Mouse (Mus musculus) liver, embryonic 16.5 days (tissue): ENCODE results near the gene Fam102b. TPM values are rescaled to one million over a fixed set of nuclear protein-coding genes. Genes with fewer than 3 reads are reported as not detected.

ENCODE experiments used
- ATAC-seq: fragments of 200-750 bp; cut with Nextera tagmentation; 2 replicates; pipeline ENCODE4 v1.8.0; 2017; ENCODE audit warnings: low read depth, mild to moderate bottlenecking, moderate number of reproducible peaks, moderate library complexity
- H3K27ac ChIP-seq: fragments of 300-500 bp; sonication (generic); 2 replicates; pipeline ENCODE4 v1.5.1; 2014; ENCODE audit warnings: mild to moderate bottlenecking, low read length
- H3K27me3 ChIP-seq: fragments of 300-500 bp; sonication (generic); 2 replicates; pipeline ENCODE4 v1.6.1; 2014; ENCODE audit warnings: low read depth, low read length, mixed read lengths; ENCODE audit not compliant: control insufficient read depth, insufficient read depth
- H3K36me3 ChIP-seq: fragments of 300-500 bp; sonication (generic); 2 replicates; pipeline ENCODE4 v1.6.1; 2014; ENCODE audit warnings: mild to moderate bottlenecking; ENCODE audit not compliant: control insufficient read depth, insufficient read depth
- H3K4me1 ChIP-seq: fragments of 300-500 bp; sonication (generic); 2 replicates; pipeline ENCODE4 v1.6.1; 2014; ENCODE audit warnings: low read depth, low read length, mixed read lengths; ENCODE audit not compliant: control insufficient read depth
- H3K4me2 ChIP-seq: fragments of 300-500 bp; sonication (generic); 2 replicates; pipeline ENCODE4 v1.6.1; 2014; ENCODE audit warnings: low read depth, low read length, mixed read lengths
- H3K4me3 ChIP-seq: fragments of 300-500 bp; sonication (generic); 2 replicates; pipeline ENCODE4 v1.5.1; 2014; ENCODE audit warnings: low read depth, mild to moderate bottlenecking, low read length
- H3K9ac ChIP-seq: fragments of 300-500 bp; sonication (generic); 2 replicates; pipeline ENCODE4 v1.6.1; 2014; ENCODE audit warnings: low read depth, low read length
- H3K9me3 ChIP-seq: fragments of 300-500 bp; sonication (generic); replicated peaks from 2 replicates; pipeline ENCODE4 v1.6.1; 2016; ENCODE audit warnings: low read length; ENCODE audit not compliant: control insufficient read depth
- WGBS: fragments of 180-500 bp; shearing (Covaris S2); extraction: QIAGEN DNeasy Blood & Tissue Kit; methylation state at CpG from one replicate; pipeline ENCODE4 v1.1.7; 2014; ENCODE audit not compliant: insufficient replicate concordance; 5-methylcytosine and 5-hydroxymethylcytosine counted together
- polyA plus RNA-seq: library from polyadenylated mRNA; unstranded; fragments of >200 nt; fragmentation: Nextera tagmentation; extraction: Ambion mirVana; gene quantifications from 2 replicates; pipeline ENCODE4 v1.2.1, GENCODE M21; 2015

The Fam102b gene
- polyA plus RNA-seq, 1 experiment from 2014 or later, result 0.92 TPM

DNA sequence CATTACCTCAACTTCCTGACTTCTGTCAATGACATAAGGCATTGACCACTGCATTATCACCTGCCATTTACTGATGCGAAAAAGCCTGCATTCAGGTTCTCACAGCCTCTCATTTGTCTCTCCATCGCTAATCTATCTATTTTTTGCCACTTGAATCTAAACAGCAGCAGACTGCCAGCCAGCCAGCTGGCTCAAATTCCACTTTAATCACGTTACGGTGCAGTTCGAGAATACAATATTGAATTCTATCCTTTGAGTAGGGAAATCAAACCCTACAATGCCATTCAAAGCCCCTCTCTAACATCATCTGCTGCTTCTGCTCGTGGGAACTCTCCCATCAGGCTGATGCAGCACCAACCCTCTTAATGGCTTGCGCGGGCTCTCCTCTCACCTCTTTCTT, 4.3 kb downstream of the Fam102b start:
- no peaks in the 10 kb centered on the region for H3K36me3 ChIP-seq
- H3K27me3 ChIP-seq, result no peaks in the 10 kb centered on the region; the same call in 1 of the 2 replicates
- WGBS, result 64% methylated on average over 8 of the region's 8 CpGs
- peaks cover 10% of the 10 kb centered on the region for H3K4me1 ChIP-seq
- no peak overlapping the region for H3K27ac ChIP-seq
- H3K4me3 ChIP-seq, result no peak overlapping the region
- no peak for ATAC-seq
- no peaks in the 10 kb centered on the region for H3K9me3 ChIP-seq
- no peak overlapping the region for H3K9ac ChIP-seq
- no peak overlapping the region for H3K4me2 ChIP-seq

DNA sequence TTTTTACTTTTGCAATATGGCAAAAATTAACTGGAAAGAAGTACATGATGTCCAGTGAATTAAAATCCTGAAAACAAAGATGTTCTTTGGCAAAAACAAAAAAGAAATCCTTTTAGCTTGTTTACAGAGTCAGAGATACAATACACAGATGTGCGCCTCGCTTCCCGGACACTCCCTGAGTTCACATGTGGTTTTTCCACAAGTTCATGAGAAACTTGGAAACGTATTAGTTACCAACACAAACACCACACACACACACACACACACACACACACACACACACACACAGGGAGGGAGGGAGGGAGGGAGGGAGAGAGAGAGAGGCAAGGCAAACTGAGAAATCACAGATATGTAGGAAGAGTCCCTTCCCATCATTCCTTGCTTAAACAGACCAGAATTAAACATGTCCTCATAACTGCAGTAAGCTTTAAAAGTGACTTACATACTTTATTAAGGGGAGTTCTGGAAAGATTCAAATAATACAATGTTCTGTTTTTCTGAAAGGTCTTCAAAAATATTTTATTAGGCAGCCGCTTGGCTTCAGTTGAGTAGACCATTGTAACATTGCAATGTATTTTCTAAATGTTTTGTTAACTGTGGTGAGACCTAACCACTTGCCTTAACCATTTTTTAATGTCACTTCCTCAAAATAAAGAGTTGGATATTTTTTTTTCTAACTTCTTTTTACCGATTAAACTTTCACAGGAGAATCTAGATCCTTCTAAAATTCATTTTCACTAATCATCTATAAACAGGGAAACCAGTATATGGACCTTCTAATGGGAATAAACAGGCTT, 5.5 kb downstream of the Fam102b start:
- Histone ChIP-seq H3K4me2 (no peak overlapping the region), H3K4me1 (peaks cover 7% of the 10 kb centered on the region), H3K27me3 (no peaks in the 10 kb centered on the region; the same call in 1 of the 2 replicates), H3K4me3 (no peak overlapping the region), H3K9ac (no peak overlapping the region), H3K27ac (no peak overlapping the region), H3K36me3 (no peaks in the 10 kb centered on the region), H3K9me3 (no peaks in the 10 kb centered on the region)
- no peak for ATAC-seq
- WGBS, result 67% methylated on average over 6 of the region's 6 CpGs

DNA sequence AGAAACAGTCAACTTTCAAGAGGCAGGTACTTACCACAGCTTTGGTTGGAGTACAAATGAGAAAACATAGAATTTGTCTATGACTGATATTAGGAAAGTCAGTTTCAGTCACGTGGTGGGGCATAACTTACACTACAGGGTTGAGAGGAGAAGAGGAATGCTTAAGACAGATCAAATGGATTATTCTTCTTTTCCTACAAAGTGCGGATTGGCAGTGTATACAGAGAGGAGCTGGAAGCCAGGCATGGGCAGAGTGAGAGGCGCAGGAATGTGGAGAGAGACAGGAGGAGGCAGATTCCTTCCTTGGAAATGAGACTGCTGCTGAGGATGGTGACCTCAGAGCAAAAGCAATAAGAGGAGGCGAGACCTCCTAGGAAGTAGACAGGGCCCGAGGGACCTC, 9.1 kb downstream of the Fam102b start:
- no peaks in the 10 kb centered on the region for H3K4me1 ChIP-seq
- H3K36me3 ChIP-seq, result no peaks in the 10 kb centered on the region
- H3K4me3 ChIP-seq, result no peak overlapping the region
- H3K27me3 ChIP-seq, result no peaks in the 10 kb centered on the region
- no peak overlapping the region for H3K27ac ChIP-seq
- 63% methylated on average over 5 of the region's 5 CpGs for WGBS
- no peaks in the 10 kb centered on the region for H3K9me3 ChIP-seq
- ATAC-seq, result no peak
- no peak overlapping the region for H3K4me2 ChIP-seq
- H3K9ac ChIP-seq, result no peak overlapping the region

DNA sequence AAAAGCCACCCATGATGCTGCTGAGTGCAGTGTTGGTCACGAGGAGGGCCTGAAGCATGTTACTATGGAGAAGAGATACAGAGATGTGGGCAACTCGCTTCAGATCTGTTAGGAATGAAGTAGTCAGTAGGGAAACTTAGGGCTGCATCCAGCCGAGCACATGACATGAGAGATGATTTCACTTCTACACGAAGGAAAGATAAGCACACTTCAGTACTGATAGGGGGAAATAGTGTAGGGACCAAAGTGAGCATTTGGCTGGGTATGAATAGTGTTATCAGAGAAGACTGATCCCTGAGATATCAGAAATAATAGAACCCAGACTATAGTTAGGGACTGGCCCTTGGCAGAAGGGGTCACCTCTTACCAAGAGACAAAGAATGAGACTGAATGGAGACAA, 14.8 kb downstream of the Fam102b start:
- no peak for ATAC-seq
- H3K4me1 ChIP-seq, result no peaks in the 10 kb centered on the region
- no peaks in the 10 kb centered on the region for H3K27me3 ChIP-seq
- no peak overlapping the region for H3K4me2 ChIP-seq
- 35% methylated on average over 4 of the region's 4 CpGs for WGBS
- no peaks in the 10 kb centered on the region for H3K36me3 ChIP-seq
- H3K4me3 ChIP-seq, result no peak overlapping the region
- H3K9ac ChIP-seq, result no peak overlapping the region
- H3K27ac ChIP-seq, result no peak overlapping the region
- no peaks in the 10 kb centered on the region for H3K9me3 ChIP-seq

DNA sequence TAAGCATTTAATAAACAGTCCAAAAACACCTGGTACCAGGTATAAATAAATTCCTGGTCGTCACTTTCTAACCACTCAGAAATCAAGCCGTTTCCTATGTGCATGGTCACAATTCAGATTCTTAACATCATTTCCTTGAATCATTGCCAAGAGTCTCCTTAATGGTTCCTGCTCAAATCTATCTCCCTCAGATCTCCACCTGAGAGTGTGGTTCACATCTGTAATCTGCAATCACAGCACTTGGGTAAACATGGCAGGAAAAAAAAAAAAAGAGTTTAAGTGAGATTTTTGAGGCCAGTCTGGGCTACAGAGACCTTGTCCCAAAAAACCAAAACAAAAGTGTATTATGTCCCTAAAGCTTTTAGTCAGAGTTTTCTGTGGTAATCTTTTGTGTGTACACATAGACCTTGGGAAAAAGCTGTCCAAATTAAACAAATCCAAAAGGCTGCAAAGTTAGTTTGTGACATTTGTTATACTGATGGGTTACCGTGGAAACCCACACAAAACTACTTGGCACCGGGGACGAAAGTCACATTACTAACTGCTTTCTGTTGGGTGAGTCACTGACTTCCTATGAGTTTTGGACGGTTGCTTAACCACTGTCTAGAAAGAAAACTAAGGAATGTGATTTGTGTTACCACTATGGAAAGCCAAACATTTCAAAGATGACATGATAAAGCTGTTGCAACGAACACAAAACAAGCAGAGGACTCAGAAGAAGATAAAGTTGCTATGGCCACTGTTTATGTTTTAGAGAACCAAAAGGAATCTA, 16.7 kb downstream of the Fam102b start:
- H3K4me3 ChIP-seq, result no peak overlapping the region
- WGBS, result 29% methylated on average over 7 of the region's 7 CpGs
- H3K27ac ChIP-seq, result no peak overlapping the region
- H3K36me3 ChIP-seq, result no peaks in the 10 kb centered on the region
- no peak for ATAC-seq
- no peak overlapping the region for H3K9ac ChIP-seq
- no peaks in the 10 kb centered on the region for H3K4me1 ChIP-seq
- no peaks in the 10 kb centered on the region for H3K27me3 ChIP-seq
- H3K4me2 ChIP-seq, result no peak overlapping the region
- H3K9me3 ChIP-seq, result no peaks in the 10 kb centered on the region

DNA sequence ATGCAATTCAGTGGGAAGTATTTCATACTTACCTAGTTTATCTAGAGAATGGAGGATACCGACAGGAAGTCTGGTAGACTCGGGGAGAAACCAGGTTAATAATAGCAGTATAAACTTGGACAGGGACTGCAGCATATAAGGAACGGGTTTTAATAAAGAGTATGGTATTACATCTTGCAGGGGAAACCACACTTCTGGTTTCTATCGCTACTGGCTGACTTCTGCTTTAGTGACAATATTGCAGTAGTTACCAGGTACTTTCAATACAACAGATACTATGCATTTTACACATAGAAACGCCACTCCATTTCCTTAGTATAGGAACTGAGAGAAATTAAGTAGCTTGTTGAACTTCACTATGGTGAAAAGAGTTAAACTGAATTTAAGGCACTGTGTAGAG, 19.2 kb downstream of the Fam102b start:
- no peaks in the 10 kb centered on the region for H3K36me3 ChIP-seq
- no peak overlapping the region for H3K9ac ChIP-seq
- H3K27me3 ChIP-seq, result no peaks in the 10 kb centered on the region
- no peak overlapping the region for H3K27ac ChIP-seq
- no peak overlapping the region for H3K4me2 ChIP-seq
- WGBS, result 40% methylated on average over 5 of the region's 5 CpGs
- no peak for ATAC-seq
- H3K9me3 ChIP-seq, result no peaks in the 10 kb centered on the region
- H3K4me3 ChIP-seq, result no peak overlapping the region
- H3K4me1 ChIP-seq, result no peaks in the 10 kb centered on the region

DNA sequence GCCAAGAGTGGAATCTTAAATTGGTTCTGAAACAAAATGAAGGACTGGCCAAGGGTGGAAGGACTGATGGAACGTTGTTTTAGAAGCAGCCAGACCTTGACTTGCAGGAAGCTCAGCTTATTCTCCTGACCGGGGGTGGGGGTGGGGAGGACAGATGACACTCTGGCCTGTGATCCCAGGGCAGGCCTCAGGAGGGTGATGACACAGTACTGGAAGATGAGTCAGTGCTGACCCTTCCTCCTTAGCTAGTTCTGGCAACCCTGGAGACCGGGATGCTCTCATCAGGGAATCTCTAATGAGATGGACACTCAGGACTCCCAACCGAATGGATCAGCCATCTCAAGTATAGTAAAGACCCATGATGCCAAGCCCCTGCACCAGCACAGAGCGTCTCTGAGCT, 21.6 kb downstream of the Fam102b start:
- no peak overlapping the region for H3K9ac ChIP-seq
- H3K9me3 ChIP-seq, result no peaks in the 10 kb centered on the region
- H3K4me3 ChIP-seq, result no peak overlapping the region
- H3K27ac ChIP-seq, result no peak overlapping the region
- ATAC-seq, result no peak
- H3K4me2 ChIP-seq, result no peak overlapping the region
- H3K36me3 ChIP-seq, result no peaks in the 10 kb centered on the region
- no peaks in the 10 kb centered on the region for H3K27me3 ChIP-seq
- 63% methylated on average over 5 of the region's 5 CpGs for WGBS
- no peaks in the 10 kb centered on the region for H3K4me1 ChIP-seq

DNA sequence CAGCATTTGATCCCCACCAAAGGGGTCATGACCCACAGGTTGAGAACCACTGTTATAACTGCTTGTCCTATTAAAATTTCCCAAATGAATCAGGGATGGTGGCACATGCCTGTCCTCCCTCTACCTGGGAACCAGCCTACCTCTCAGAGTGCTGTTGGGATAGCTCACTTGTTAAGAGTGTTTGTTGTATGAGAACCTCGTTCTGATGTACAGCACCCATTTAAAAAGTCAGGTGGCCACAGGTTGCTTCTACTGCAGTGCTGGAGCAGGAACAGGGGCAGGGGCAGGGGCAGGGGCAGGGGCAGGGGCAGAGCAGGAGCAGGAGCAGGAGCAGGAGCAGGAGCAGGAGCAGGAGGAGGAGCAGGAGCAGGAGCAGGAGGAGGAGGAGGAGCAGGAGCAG, 28.2 kb downstream of the Fam102b start:
- ATAC-seq, result no peak
- H3K27me3 ChIP-seq, result no peaks in the 10 kb centered on the region
- no peak overlapping the region for H3K4me2 ChIP-seq
- H3K9ac ChIP-seq, result no peak overlapping the region
- no peaks in the 10 kb centered on the region for H3K36me3 ChIP-seq
- no peak overlapping the region for H3K4me3 ChIP-seq
- 67% methylated on average over 1 of the region's 1 CpGs for WGBS
- H3K9me3 ChIP-seq, result no peaks in the 10 kb centered on the region
- no peak overlapping the region for H3K27ac ChIP-seq
- peaks cover 4% of the 10 kb centered on the region for H3K4me1 ChIP-seq

DNA sequence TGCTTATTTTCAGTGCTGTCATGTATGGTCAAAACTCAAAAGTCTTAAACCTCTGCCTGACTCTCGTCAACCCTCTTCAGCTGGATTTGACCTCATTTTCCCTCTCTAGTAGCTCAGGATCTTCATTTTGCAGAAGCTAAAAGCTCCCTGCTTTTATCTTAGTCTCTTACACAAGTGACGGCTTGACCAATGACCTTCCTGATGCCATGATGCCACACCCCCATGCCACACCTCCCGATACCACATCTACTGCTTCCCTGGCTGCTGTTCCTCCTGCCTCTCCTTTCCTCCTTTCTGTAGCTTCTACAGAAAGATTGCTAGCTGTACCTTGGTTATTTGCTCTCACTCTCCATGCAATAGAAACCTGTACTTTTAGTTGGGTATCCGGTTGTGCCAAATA, 29.6 kb downstream of the Fam102b start:
- H3K4me3 ChIP-seq, result peak overlapping the region; percentile 25
- H3K9ac ChIP-seq, result no peak overlapping the region
- ATAC-seq, result peak; percentile 67
- H3K9me3 ChIP-seq, result no peaks in the 10 kb centered on the region
- no peak overlapping the region for H3K27ac ChIP-seq
- H3K27me3 ChIP-seq, result no peaks in the 10 kb centered on the region
- peaks cover 4% of the 10 kb centered on the region for H3K4me1 ChIP-seq
- no peaks in the 10 kb centered on the region for H3K36me3 ChIP-seq
- 20% methylated on average over 4 of the region's 4 CpGs for WGBS
- peak overlapping the region; percentile 47 for H3K4me2 ChIP-seq
